Mouse (Mus musculus) ES-Bruce4 (cell line): ENCODE results near the gene Cdh18. TPM values are rescaled to one million over a fixed set of nuclear protein-coding genes. Genes with fewer than 3 reads are reported as not detected.
"Not testable (repeated sequence)": the region's sequence is repeated elsewhere in the genome, so short reads cannot be mapped to it uniquely, and the experiment has no call there.

ENCODE experiments used
- H3K27ac ChIP-seq: 2 replicates; pipeline ENCODE4 v1.5.1; 2012; ENCODE audit warnings: low read length, inconsistent platforms; ENCODE audit not compliant: insufficient read depth
- H3K27me3 ChIP-seq: 2 replicates; pipeline ENCODE4 v1.6.1; 2012; ENCODE audit warnings: mild to moderate bottlenecking, low read length, inconsistent platforms; ENCODE audit not compliant: control insufficient read depth, poor library complexity, insufficient read depth, severe bottlenecking
- H3K36me3 ChIP-seq: 2 replicates; pipeline ENCODE4 v1.6.1; 2012; ENCODE audit warnings: inconsistent platforms, mild to moderate bottlenecking, low read length, moderate library complexity; ENCODE audit not compliant: control insufficient read depth, poor library complexity, insufficient read depth, severe bottlenecking
- H3K4me1 ChIP-seq: one replicate; pipeline ENCODE4 v1.8.1; 2011; ENCODE audit warnings: low read length; ENCODE audit not compliant: control insufficient read depth, insufficient read depth
- H3K4me3 ChIP-seq: 2 replicates; pipeline ENCODE4 v1.5.1; 2011; ENCODE audit warnings: low read depth, mild to moderate bottlenecking, low read length
- H3K9ac ChIP-seq: 2 replicates; pipeline ENCODE4 v1.6.1; 2012; ENCODE audit warnings: low read depth, mild to moderate bottlenecking, inconsistent platforms; ENCODE audit not compliant: poor library complexity, severe bottlenecking
- H3K9me3 ChIP-seq: replicated peaks from 2 replicates; pipeline ENCODE4 v1.6.1; 2012; ENCODE audit warnings: mild to moderate bottlenecking, low read length, inconsistent platforms; ENCODE audit not compliant: control insufficient read depth, poor library complexity, insufficient read depth, severe bottlenecking
- CTCF ChIP-seq: IDR thresholded peaks from one replicate; pipeline ENCODE4 v1.8.1; 2011; ENCODE audit warnings: low read depth, low read length
- EP300 ChIP-seq: IDR thresholded peaks from 2 replicates; pipeline ENCODE4 v1.6.1; 2011; ENCODE audit warnings: low read depth, low read length; ENCODE audit not compliant: insufficient read depth
- POLR2A ChIP-seq: IDR thresholded peaks from one replicate; pipeline ENCODE4 v1.8.1; 2011; ENCODE audit warnings: low read length; ENCODE audit not compliant: insufficient read depth
- polyA plus RNA-seq: library from polyadenylated mRNA; stranded (reverse); fragments of >200 nt; gene quantifications from 2 replicates; pipeline ENCODE4 v1.2.4, GENCODE M21; 2011; ENCODE audit warnings: low read depth; ENCODE audit not compliant: missing spikeins, insufficient read depth, insufficient read length

Gene Cdh18
- polyA plus RNA-seq, 1 experiment, result not detected

GRCm38 (mm10) chr15:22716376-22716775, 167.6 kb downstream of the Cdh18 start:
- Histone ChIP-seq H3K4me1 (no peaks in the 10 kb centered on the region), H3K27me3 (no peaks in the 10 kb centered on the region), H3K27ac (no peak overlapping the region), H3K9me3 (no peaks in the 10 kb centered on the region), H3K4me3 (no peak overlapping the region), H3K9ac (no peak overlapping the region), H3K36me3 (no peaks in the 10 kb centered on the region)
- TF ChIP-seq CTCF (no peak), EP300 (no peak), POLR2A (no peak)

- no peak overlapping the region for H3K27ac ChIP-seq
- TF ChIP-seq CTCF, result no peak
- no peak for TF ChIP-seq POLR2A
- no peak for TF ChIP-seq EP300
- no peaks in the 10 kb centered on the region for H3K4me1 ChIP-seq
- no peak overlapping the region for H3K4me3 ChIP-seq
- H3K9me3 ChIP-seq, result no peaks in the 10 kb centered on the region
- no peaks in the 10 kb centered on the region for H3K36me3 ChIP-seq
- H3K27me3 ChIP-seq, result no peaks in the 10 kb centered on the region
- no peak overlapping the region for H3K9ac ChIP-seq
Observed at GRCm38 (mm10) chr15:22717681-22718080, 168.9 kb downstream of the Cdh18 start.

- H3K4me1 ChIP-seq, result no peaks in the 10 kb centered on the region
- H3K4me3 ChIP-seq, result no peak overlapping the region
- H3K27me3 ChIP-seq, result no peaks in the 10 kb centered on the region
- no peaks in the 10 kb centered on the region for H3K9me3 ChIP-seq
- H3K9ac ChIP-seq, result no peak overlapping the region
- H3K36me3 ChIP-seq, result no peaks in the 10 kb centered on the region
- TF ChIP-seq POLR2A (no peak), CTCF (no peak), EP300 (no peak)
- no peak overlapping the region for H3K27ac ChIP-seq
Observed at GRCm38 (mm10) chr15:22726574-22726973, 177.8 kb downstream of the Cdh18 start.

GRCm38 (mm10) chr15:22733039-22733438, 184.2 kb downstream of the Cdh18 start:
- Histone ChIP-seq H3K9ac (no peak overlapping the region), H3K27ac (no peak overlapping the region), H3K4me3 (no peak overlapping the region), H3K4me1 (no peaks in the 10 kb centered on the region), H3K27me3 (no peaks in the 10 kb centered on the region), H3K36me3 (no peaks in the 10 kb centered on the region), H3K9me3 (no peaks in the 10 kb centered on the region)
- TF ChIP-seq EP300, result no peak
- no peak for TF ChIP-seq POLR2A
- no peak for TF ChIP-seq CTCF

- no peaks in the 10 kb centered on the region for H3K4me1 ChIP-seq
- H3K27me3 ChIP-seq, result no peaks in the 10 kb centered on the region
- H3K4me3 ChIP-seq, result no peak overlapping the region
- no peak overlapping the region for H3K27ac ChIP-seq
- H3K9me3 ChIP-seq, result no peaks in the 10 kb centered on the region
- no peak overlapping the region for H3K9ac ChIP-seq
- TF ChIP-seq EP300 (no peak), CTCF (no peak)
- H3K36me3 ChIP-seq, result no peaks in the 10 kb centered on the region
Observed at GRCm38 (mm10) chr15:22736165-22736564, 187.3 kb downstream of the Cdh18 start.

- H3K9ac ChIP-seq, H3K4me3 ChIP-seq, H3K36me3 ChIP-seq, H3K27me3 ChIP-seq, H3K27ac ChIP-seq, H3K4me1 ChIP-seq: not testable (repeated sequence)
- peaks cover 16% of the 10 kb centered on the region for H3K9me3 ChIP-seq
Observed at GRCm38 (mm10) chr15:22761257-22761656, 212.4 kb downstream of the Cdh18 start.

- H3K4me1 ChIP-seq, H3K27ac ChIP-seq, H3K9ac ChIP-seq, H3K4me3 ChIP-seq, H3K27me3 ChIP-seq, H3K36me3 ChIP-seq, H3K9me3 ChIP-seq: not testable (repeated sequence)
Observed at GRCm38 (mm10) chr15:22766591-22766990, 217.8 kb downstream of the Cdh18 start.
